Mouse (Mus musculus) E14TG2a.4 (cell line): ENCODE data around the gene Ccdc106.

Experiments used
- CTCF ChIP-seq: conservative IDR thresholded peaks from 2 replicates; pipeline ENCODE4 v1.5.1; 2014; ENCODE audit warnings: low read length
- NANOG ChIP-seq: IDR thresholded peaks from 2 replicates; pipeline ENCODE4 v1.6.1; 2014; ENCODE audit warnings: borderline replicate concordance, low read length, mixed read lengths

GRCm38 (mm10) chr7:5091008-5091728 is 70.8 kb downstream of the Ccdc106 start:
- TF ChIP-seq CTCF, result no peak
- no peak for TF ChIP-seq NANOG
